In the genomic region with DNA sequence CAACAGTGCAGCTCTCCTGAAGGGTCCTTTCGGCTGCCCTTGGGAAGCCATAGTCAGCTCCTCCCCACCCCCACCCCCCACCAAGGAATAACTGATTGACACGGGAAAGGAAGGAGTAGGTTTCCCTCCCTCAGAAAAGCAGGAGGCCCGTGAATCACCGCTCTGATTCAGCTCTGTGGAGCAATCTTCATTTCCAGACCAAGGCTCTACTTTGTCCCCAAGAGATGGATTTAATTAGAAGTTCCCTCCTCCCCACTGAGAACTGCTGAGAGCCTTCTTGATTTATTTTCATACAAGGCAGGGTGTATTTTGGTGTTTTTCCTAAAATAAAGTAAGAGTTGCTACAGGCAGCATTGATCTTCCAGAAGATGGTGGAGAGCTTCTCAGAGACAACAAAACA, we compare ENCODE assay signal across 11 mouse cellular contexts.
DNase-seq lines count a peak whose midpoint lies in the region.
"Had no signal": no experiment of that assay in that cellular context is flagged by ENCODE, and none has a peak within 500 bp of the region (broad histone marks: within the 10 kb centered on the region; RNA-seq: fewer than 3 reads in every experiment).

No protein-coding gene starts in this region.

- DNase-seq in left cerebral cortex, adult 11 months (ENCODE audit: low spot score) = peak; percentile 17
- no peak for DNase-seq in left cerebral cortex, postnatal 36 days (ENCODE audit: low spot score in 2 of 2)
- peak; percentile 75 for DNase-seq in adipocyte (ENCODE audit: low spot score)
- DNase-seq in adrenal gland, postnatal 14 days = peak; percentile 67
- peak; percentile 84 for DNase-seq in fibroblast of lung, adult 2 months (ENCODE audit: low read depth)
- no peak for DNase-seq in layer of hippocampus, postnatal 25 days (ENCODE audit: extremely low spot score in 1 of 2, low spot score in 1 of 2)
- DNase-seq in kidney, postnatal 10 days = no peak
- DNase-seq: cerebellum, postnatal 10 days; heart, postnatal 14 days; layer of hippocampus, adult 9-11 months; thymus, postnatal 14 days had no signal

- intact Hi-C loops in left cerebral cortex, postnatal 36 days (cut with DNase I) = no loop called here

Comparison
In these comparisons a context has a peak if more than half of its experiments do, and no peak if none do; other contexts are left out.
1. DNase-seq: peak in left cerebral cortex, adult 11 months (single experiment), adipocyte (single experiment), adrenal gland, postnatal 14 days (single experiment) and fibroblast of lung, adult 2 months (single experiment); none in left cerebral cortex, postnatal 36 days (0 of 2), layer of hippocampus, postnatal 25 days (0 of 2) and kidney, postnatal 10 days (single experiment).